In genomic region chr3:84836029-84836428, GRCm38 (mm10) we compare ENCODE assay signal across 25 mouse cellular contexts.
"Had no signal": no experiment of that assay in that cellular context is flagged by ENCODE, and none has a peak within 500 bp of the region (broad histone marks: within the 10 kb centered on the region; RNA-seq: fewer than 3 reads in every experiment).

No protein-coding gene starts in this region.

- H3K4me1 ChIP-seq: heart, embryonic 13.5 days; heart, embryonic 15.5 days; hindbrain, embryonic 13.5 days; hindbrain, embryonic 15.5 days; kidney, embryonic 15.5 days; limb, embryonic 13.5 days; limb, embryonic 15.5 days had no signal

- H3K27ac ChIP-seq: gastrocnemius, adult 2 months; heart, embryonic 13.5 days; heart, embryonic 15.5 days; hindbrain, embryonic 13.5 days; hindbrain, embryonic 15.5 days; hindbrain, postnatal 0 days; kidney, embryonic 15.5 days; kidney, postnatal 0 days; limb, embryonic 13.5 days; limb, embryonic 15.5 days had no signal

- DNase-seq: gastrocnemius, adult 2 months; gastrocnemius, postnatal 10 days; gastrocnemius, postnatal 25 days; heart, adult 18-20 months; heart, postnatal 14 days; heart, postnatal 36 days; kidney, adult 11 months; kidney, adult 2 months; kidney, adult 9 months; kidney, postnatal 14 days; kidney, postnatal 36 days; layer of hippocampus, adult 9-11 months; layer of hippocampus, postnatal 36 days; left cerebral cortex, postnatal 4 days had no signal

- H3K9me3 ChIP-seq: heart, embryonic 13.5 days; heart, embryonic 15.5 days; hindbrain, embryonic 13.5 days; hindbrain, embryonic 15.5 days; kidney, embryonic 15.5 days; limb, embryonic 13.5 days; limb, embryonic 15.5 days had no signal

- H3K36me3 ChIP-seq: heart, embryonic 13.5 days; heart, embryonic 15.5 days; hindbrain, embryonic 13.5 days; hindbrain, embryonic 15.5 days; kidney, embryonic 15.5 days; limb, embryonic 13.5 days; limb, embryonic 15.5 days had no signal

- H3K9ac ChIP-seq: heart, embryonic 13.5 days; heart, embryonic 15.5 days; hindbrain, embryonic 13.5 days; hindbrain, embryonic 15.5 days; kidney, embryonic 15.5 days; limb, embryonic 13.5 days; limb, embryonic 15.5 days had no signal

- H3K27me3 ChIP-seq: heart, embryonic 13.5 days; heart, embryonic 15.5 days; hindbrain, embryonic 13.5 days; hindbrain, embryonic 15.5 days; kidney, embryonic 15.5 days; limb, embryonic 13.5 days; limb, embryonic 15.5 days had no signal

- H3K4me2 ChIP-seq: heart, embryonic 11.5 days; heart, embryonic 13.5 days; heart, embryonic 15.5 days; hindbrain, embryonic 13.5 days; hindbrain, embryonic 15.5 days; kidney, embryonic 15.5 days; limb, embryonic 13.5 days; limb, embryonic 15.5 days had no signal

- H3K4me3 ChIP-seq: gastrocnemius, adult 2 months; heart, embryonic 13.5 days; heart, embryonic 15.5 days; hindbrain, embryonic 13.5 days; hindbrain, embryonic 15.5 days; kidney, embryonic 15.5 days; limb, embryonic 13.5 days; limb, embryonic 15.5 days had no signal

- ATAC-seq: hindbrain, postnatal 0 days; intestine, embryonic 16.5 days had no signal
